Mouse (Mus musculus) intestine, postnatal 0 days (tissue): ENCODE data around the gene Golga7b. TPM values are rescaled to one million over a fixed set of nuclear protein-coding genes. Genes with fewer than 3 reads are reported as not detected.

Experiments used
- ATAC-seq: fragments of 200-750 bp; cut with Nextera tagmentation; 2 replicates; pipeline ENCODE4 v1.8.0; 2017; ENCODE audit warnings: mild to moderate bottlenecking, moderate TSS enrichment, moderate library complexity
- H3K27ac ChIP-seq: fragments of 300-500 bp; sonication (generic); 2 replicates; pipeline ENCODE4 v1.5.1; 2014; ENCODE audit warnings: mild to moderate bottlenecking, low read depth, low read length, moderate library complexity
- H3K27me3 ChIP-seq: fragments of 300-500 bp; sonication (generic); replicated peaks from 2 replicates; pipeline ENCODE4 v1.6.1; 2014; ENCODE audit warnings: low read length, mixed read lengths; ENCODE audit not compliant: control insufficient read depth, insufficient read depth
- H3K36me3 ChIP-seq: fragments of 300-500 bp; sonication (generic); 2 replicates; pipeline ENCODE4 v1.6.1; 2014; ENCODE audit warnings: mild to moderate bottlenecking, moderate library complexity; ENCODE audit not compliant: control insufficient read depth, insufficient read depth
- H3K4me1 ChIP-seq: fragments of 300-500 bp; sonication (generic); replicated peaks from 2 replicates; pipeline ENCODE4 v1.6.1; 2014; ENCODE audit warnings: antibody characterized with exemption, low read length, mixed read lengths; ENCODE audit not compliant: control insufficient read depth, insufficient read depth
- H3K4me2 ChIP-seq: fragments of 300-500 bp; sonication (generic); replicated peaks from 2 replicates; pipeline ENCODE4 v1.6.1; 2014; ENCODE audit warnings: low read depth, mild to moderate bottlenecking, moderate library complexity
- H3K4me3 ChIP-seq: fragments of 300-500 bp; sonication (generic); 2 replicates; pipeline ENCODE4 v1.5.1; 2014; ENCODE audit warnings: low read depth, low read length
- H3K9ac ChIP-seq: fragments of 300-500 bp; sonication (generic); 2 replicates; pipeline ENCODE4 v1.6.1; 2014; ENCODE audit warnings: mild to moderate bottlenecking, low read depth, low read length
- H3K9me3 ChIP-seq: fragments of 300-500 bp; sonication (generic); 2 replicates; pipeline ENCODE4 v1.6.1; 2016; ENCODE audit warnings: mixed run types; ENCODE audit not compliant: control insufficient read depth
- CTCF ChIP-seq: sonication (generic); IDR thresholded peaks from 2 replicates; pipeline ENCODE4 v1.5.1; 2016; ENCODE audit warnings: low read depth, mild to moderate bottlenecking, control low read depth, antibody characterized with exemption, moderate library complexity
- WGBS: fragments of 180-500 bp; shearing (Covaris S2); extraction: QIAGEN DNeasy Blood & Tissue Kit; methylation state at CpG from one replicate; pipeline ENCODE4 v1.1.7; 2014; 5-methylcytosine and 5-hydroxymethylcytosine counted together
- polyA plus RNA-seq: library from polyadenylated mRNA; unstranded; fragments of >200 nt; fragmentation: Nextera tagmentation; extraction: Ambion mirVana; gene quantifications from 2 replicates; pipeline ENCODE4 v1.2.1, GENCODE M21; 2015

Golga7b gene
- polyA plus RNA-seq, 1 experiment from 2014 or later: 0.86 TPM

- Histone ChIP-seq H3K9me3 (no peaks in the 10 kb centered on the region), H3K4me1 (no peaks in the 10 kb centered on the region), H3K9ac (no peak overlapping the region), H3K27ac (no peak overlapping the region), H3K4me3 (no peak overlapping the region), H3K27me3 (no peaks in the 10 kb centered on the region), H3K4me2 (no peak overlapping the region), H3K36me3 (no peaks in the 10 kb centered on the region)
- no peak for TF ChIP-seq CTCF
- no peak for ATAC-seq
- 26% methylated on average over 3 of the region's 3 CpGs for WGBS
Observed at GRCm38 (mm10) chr19:42243401-42243800, 4.0 kb upstream of the Golga7b start.

- Histone ChIP-seq H3K9ac (no peak overlapping the region), H3K4me1 (no peaks in the 10 kb centered on the region), H3K4me2 (no peak overlapping the region), H3K36me3 (no peaks in the 10 kb centered on the region), H3K27ac (no peak overlapping the region), H3K27me3 (no peaks in the 10 kb centered on the region), H3K4me3 (no peak overlapping the region), H3K9me3 (no peaks in the 10 kb centered on the region)
- ATAC-seq: no peak
- WGBS: 49% methylated on average over 5 of the region's 5 CpGs
- TF ChIP-seq CTCF: no peak
Observed at GRCm38 (mm10) chr19:42246626-42247025, 748 bp upstream of the Golga7b start.

DNA sequence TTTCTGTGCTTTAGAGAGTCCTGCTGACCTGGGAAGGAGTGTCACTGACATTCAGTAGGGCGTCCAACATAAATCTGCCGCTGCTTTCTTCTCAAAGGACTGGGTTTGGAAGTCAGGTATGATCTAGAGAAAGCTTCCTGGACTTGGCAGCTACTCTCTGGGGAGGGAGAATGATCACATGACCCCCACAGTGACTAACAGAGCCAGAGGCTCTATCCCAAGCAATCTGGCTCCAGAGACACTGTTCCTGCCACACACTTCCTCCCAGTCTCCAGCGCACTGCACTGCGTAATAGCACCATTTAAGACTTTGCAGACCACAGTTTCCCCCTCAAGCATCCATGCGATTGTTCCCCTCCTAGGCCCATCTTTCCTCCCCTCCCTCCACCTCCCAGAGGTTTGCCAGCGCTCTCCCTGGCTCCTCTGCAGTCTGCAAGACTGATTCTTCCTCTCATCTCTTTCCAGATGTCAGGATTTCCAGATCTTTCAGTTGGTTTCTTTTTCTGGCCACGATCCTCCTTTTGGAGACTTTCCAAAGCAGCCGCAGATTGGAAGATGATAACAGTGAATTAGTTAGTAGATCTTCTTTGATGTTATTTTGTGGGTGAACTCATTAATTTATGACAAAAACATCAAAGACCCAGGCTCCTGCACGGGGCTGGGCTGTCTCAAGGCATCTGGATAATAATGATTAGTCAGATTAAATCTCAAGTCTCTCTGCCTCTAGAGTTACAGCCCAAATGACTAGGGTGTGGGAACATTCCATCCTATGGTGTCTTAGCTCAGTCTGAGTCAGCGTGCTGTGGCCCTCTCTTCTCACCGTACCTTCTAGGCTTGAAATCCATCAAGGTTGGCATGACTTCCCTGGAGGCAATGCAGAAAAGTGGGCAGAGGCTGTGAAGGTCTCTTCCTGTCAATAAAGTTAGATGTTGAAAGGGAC lies 2.9 kb downstream of the Golga7b start:
- Histone ChIP-seq H3K36me3 (no peaks in the 10 kb centered on the region), H3K4me2 (no peak overlapping the region), H3K4me3 (no peak overlapping the region), H3K9ac (no peak overlapping the region), H3K4me1 (no peaks in the 10 kb centered on the region), H3K27me3 (peaks cover 12% of the 10 kb centered on the region; the same call in 1 of the 2 replicates), H3K27ac (no peak overlapping the region), H3K9me3 (no peaks in the 10 kb centered on the region)
- no peak for TF ChIP-seq CTCF
- ATAC-seq: no peak
- WGBS: 71% methylated on average over 11 of the region's 11 CpGs

GRCm38 (mm10) chr19:42255438-42255783 lies 8.0 kb downstream of the Golga7b start:
- H3K36me3 ChIP-seq: no peaks in the 10 kb centered on the region
- no peak overlapping the region for H3K9ac ChIP-seq
- no peaks in the 10 kb centered on the region for H3K9me3 ChIP-seq
- 1% methylated on average over 20 of the region's 23 CpGs for WGBS
- peaks cover 22% of the 10 kb centered on the region; the same call in 1 of the 2 replicates for H3K27me3 ChIP-seq
- peak overlapping the region; percentile 26 for H3K4me3 ChIP-seq
- 0 out of 2 replicates have a peak, but pooled peaks cover 2% of the 10 kb centered on the region for H3K4me1 ChIP-seq
- peak overlapping the region; percentile 63 for H3K4me2 ChIP-seq
- peak; percentile 28; the same call in 1 of the 2 replicates for ATAC-seq
- TF ChIP-seq CTCF: no peak
- no peak overlapping the region for H3K27ac ChIP-seq

GRCm38 (mm10) chr19:42255784-42256610 lies 8.6 kb downstream of the Golga7b start:
- peak; percentile 73 for ATAC-seq
- TF ChIP-seq CTCF: peak; percentile 46
- H3K4me3 ChIP-seq: peak overlapping the region; percentile 26

GRCm38 (mm10) chr19:42256611-42257240 lies 9.4 kb downstream of the Golga7b start:
- Histone ChIP-seq H3K27ac (no peak overlapping the region), H3K9me3 (no peaks in the 10 kb centered on the region), H3K9ac (no peak overlapping the region), H3K4me3 (no peak overlapping the region), H3K27me3 (peaks cover 22% of the 10 kb centered on the region; the same call in 1 of the 2 replicates), H3K4me1 (0 out of 2 replicates have a peak, but pooled peaks cover 2% of the 10 kb centered on the region), H3K4me2 (no peak overlapping the region), H3K36me3 (no peaks in the 10 kb centered on the region)
- ATAC-seq: no peak
- 83% methylated on average over 12 of the region's 12 CpGs for WGBS
- no peak for TF ChIP-seq CTCF

More at GRCm38 (mm10) chr19:42255784-42256610, 8.6 kb downstream of the Golga7b start:
- 0 out of 2 replicates have a peak, but pooled peaks cover 2% of the 10 kb centered on the region for H3K4me1 ChIP-seq
- peak overlapping the region; percentile 63 for H3K4me2 ChIP-seq
- H3K9me3 ChIP-seq: no peaks in the 10 kb centered on the region
- H3K36me3 ChIP-seq: no peaks in the 10 kb centered on the region
- peaks cover 22% of the 10 kb centered on the region; the same call in 1 of the 2 replicates for H3K27me3 ChIP-seq
- H3K27ac ChIP-seq: no peak overlapping the region
- H3K9ac ChIP-seq: no peak overlapping the region
- WGBS: 4% methylated on average over 33 of the region's 42 CpGs
